Mouse (Mus musculus) spleen, postnatal 14 days (tissue): ENCODE data around the gene Sarnp.
A peak's percentile ranks its signal among the peaks of the same experiment; 100 is the strongest.
"Not testable (repeated sequence)": the region's sequence is repeated elsewhere in the genome, so short reads cannot be mapped to it uniquely, and the experiment has no call there.

Experiments
- DNase-seq, 2 experiments: peaks; one replicate each; pipeline ENCODE4 v3.0.0; 2021 to 2022; ENCODE audit warnings: low spot score in 2 of 2

Gene Sarnp

GRCm38 (mm10) chr10:128820217-128820616 lies 3.1 kb downstream of the Sarnp start:
- DNase-seq: no peak

GRCm38 (mm10) chr10:128821358-128822056 lies 4.4 kb downstream of the Sarnp start, which contains the start of gene Ormdl2:
Gene Ormdl2, minus strand, starts transcription at chr10:128821645.
- DNase-seq: peak; percentile 93 to 95

GRCm38 (mm10) chr10:128822135-128822534 lies 5.0 kb downstream of the Sarnp start:
- DNase-seq: no peak

GRCm38 (mm10) chr10:128823087-128823486 lies 6.0 kb downstream of the Sarnp start:
- not testable (repeated sequence) for DNase-seq

GRCm38 (mm10) chr10:128823821-128824220 lies 6.7 kb downstream of the Sarnp start:
- DNase-seq: no peak

- no peak for DNase-seq
These were observed 20.3 kb downstream of the Sarnp start for GRCm38 (mm10) chr10:128837400-128837799.

GRCm38 (mm10) chr10:128839434-128839833 lies 22.3 kb downstream of the Sarnp start:
- no peak for DNase-seq

GRCm38 (mm10) chr10:128840612-128841011 lies 23.5 kb downstream of the Sarnp start:
- DNase-seq: no peak

GRCm38 (mm10) chr10:128843260-128843659 lies 26.1 kb downstream of the Sarnp start:
- no peak for DNase-seq

GRCm38 (mm10) chr10:128845516-128845915 lies 28.4 kb downstream of the Sarnp start:
- no peak for DNase-seq

- DNase-seq: no peak
These were observed 29.5 kb downstream of the Sarnp start for GRCm38 (mm10) chr10:128846664-128847063.

GRCm38 (mm10) chr10:128848426-128848825 lies 31.3 kb downstream of the Sarnp start:
- DNase-seq: no peak

GRCm38 (mm10) chr10:128850339-128850738 lies 33.2 kb downstream of the Sarnp start:
- DNase-seq: no peak

GRCm38 (mm10) chr10:128861176-128861575 lies 44.0 kb downstream of the Sarnp start:
- no peak for DNase-seq

- no peak for DNase-seq
These were observed 48.9 kb downstream of the Sarnp start for GRCm38 (mm10) chr10:128866042-128866441.

- no peak for DNase-seq
These were observed 49.4 kb downstream of the Sarnp start for GRCm38 (mm10) chr10:128866518-128866917.

- no peak for DNase-seq
These were observed 53.2 kb downstream of the Sarnp start for GRCm38 (mm10) chr10:128870341-128870740.

GRCm38 (mm10) chr10:128878291-128878690 lies 61.2 kb downstream of the Sarnp start:
- DNase-seq: no peak

GRCm38 (mm10) chr10:128878811-128879210 lies 61.7 kb downstream of the Sarnp start:
- no peak for DNase-seq

GRCm38 (mm10) chr10:128882067-128882466 lies 64.9 kb downstream of the Sarnp start:
- no peak for DNase-seq

GRCm38 (mm10) chr10:128888941-128889827 lies 72.1 kb downstream of the Sarnp start:
- no peak for DNase-seq

- DNase-seq: no peak
These were observed 72.7 kb downstream of the Sarnp start for GRCm38 (mm10) chr10:128889846-128890245.
